Mouse (Mus musculus): ENCODE measurements around the gene Diablo. TPM values are rescaled to one million over a fixed set of nuclear protein-coding genes. Genes with fewer than 3 reads are reported as not detected.
A peak's percentile ranks its signal among the peaks of the same experiment; 100 is the strongest.

Diablo gene
- total and polyA plus RNA-seq, 3 experiments = 37.7 to 68.0 (median 58.7) TPM

- peak overlapping the region; percentile 11 to 39 (median 31) for H3K4me3 ChIP-seq (replicated peaks in 1 of 3; ENCODE audit: low read depth in 2 of 3, low read length in 2 of 3, poor library complexity in 1 of 3)
- in situ Hi-C loops (cut with MboI; ENCODE audit: low pct_ligation_motif_present, low pct_unique_long_range_greater_than_20kb, low sequenced_read_pairs) = no loop called here
- no peak for TF ChIP-seq ZMIZ1 (IDR thresholded peaks at IDR 0.05; ENCODE audit: low read depth, low read length)
- no peak for TF ChIP-seq RAD21 (IDR thresholded peaks at IDR 0.05; ENCODE audit: low read depth, low read length)
- TF ChIP-seq ELF1 (IDR thresholded peaks at IDR 0.05; ENCODE audit: low read depth, low read length) = peak; percentile 62
- TF ChIP-seq NRF1 (IDR thresholded peaks at IDR 0.05; ENCODE audit: low read depth, low read length) = no peak
- TF ChIP-seq MYC (IDR thresholded peaks at IDR 0.05; ENCODE audit: low read depth, low read length) = no peak
- TF ChIP-seq KAT2A (IDR thresholded peaks at IDR 0.05; ENCODE audit: insufficient replicate concordance, low read length) = 0 out of 2 replicates have a peak, but pooled peaks have one; percentile 12
- TF ChIP-seq POLR2A (IDR thresholded peaks at IDR 0.05; ENCODE audit: low read depth, low read length) = no peak
- no peak for TF ChIP-seq TCF12 (IDR thresholded peaks at IDR 0.05; ENCODE audit: low read depth, low read length)
- 0 out of 2 replicates have a peak, but pooled peaks have one; percentile 43 for TF ChIP-seq CHD1 (IDR thresholded peaks at IDR 0.05; ENCODE audit: low read depth, low read length)
- 0 out of 2 replicates have a peak, but pooled peaks have one; percentile 27 for TF ChIP-seq HCFC1 (IDR thresholded peaks at IDR 0.05; ENCODE audit: low read depth, low read length)
- no peak for TF ChIP-seq ZC3H11A (IDR thresholded peaks at IDR 0.05; ENCODE audit: low read depth, low read length)
- TF ChIP-seq CHD2 (IDR thresholded peaks at IDR 0.05; ENCODE audit: low read length) = 0 out of 2 replicates have a peak, but pooled peaks have one; percentile 45
- peak; percentile 77; the same call in 1 of the 2 replicates for TF ChIP-seq RCOR1 (conservative IDR thresholded peaks at IDR 0.05; ENCODE audit: low read depth, low read length)
- peak; percentile 20 for TF ChIP-seq EP300 (IDR thresholded peaks at IDR 0.05; ENCODE audit: low read length)
- TF ChIP-seq ZNF384 (IDR thresholded peaks at IDR 0.05; ENCODE audit: low read depth, low read length) = peak; percentile 37; the same call in 1 of the 2 replicates
- TF ChIP-seq ETS1 (conservative IDR thresholded peaks at IDR 0.05; ENCODE audit: low read depth, low read length) = peak; percentile 56
- TF ChIP-seq IRF4 (IDR thresholded peaks at IDR 0.05; ENCODE audit: low read depth, low read length) = peak; percentile 53; the same call in 1 of the 2 replicates
- TF ChIP-seq MEF2A (IDR thresholded peaks at IDR 0.05; ENCODE audit: borderline replicate concordance, low read depth, low read length) = peak; percentile 58
- TF ChIP-seq SIN3A (IDR thresholded peaks at IDR 0.05; ENCODE audit: low read length) = no peak
- dilution Hi-C loops (cut with MboI; ENCODE audit: extremely low pct_ligation_motif_present, extremely low pct_unique_long_range_greater_than_20kb, low sequenced_read_pairs) = no loop called here
- no peaks in the 10 kb centered on the region for H3K27me3 ChIP-seq (replicated peaks)
- peak overlapping the region; percentile 46 for H3K9ac ChIP-seq (ENCODE audit: insufficient read depth, low read depth)
- no peaks in the 10 kb centered on the region for H3K9me3 ChIP-seq (replicated peaks; ENCODE audit: low read length)
- no peaks in the 10 kb centered on the region for H3K36me3 ChIP-seq (replicated peaks in 1 of 2; ENCODE audit: control insufficient read depth in 1 of 2, insufficient read depth in 1 of 2, low read length in 1 of 2)
- no peaks in the 10 kb centered on the region for H3K79me2 ChIP-seq (replicated peaks; ENCODE audit: control insufficient read depth, extremely low read depth, insufficient read depth, poor library complexity, severe bottlenecking)
- peak overlapping the region; percentile 24; the same call in 1 of the 2 replicates for H3K27ac ChIP-seq (ENCODE audit: insufficient read depth, low read depth)
- peak overlapping the region; percentile 80 for H3K4me2 ChIP-seq (ENCODE audit: insufficient read depth, low read depth, poor library complexity, severe bottlenecking)
- peaks cover 5 to 22% of the 10 kb centered on the region in 2 experiments for H3K4me1 ChIP-seq (ENCODE audit: control insufficient read depth in 1 of 2, insufficient read depth in 2 of 2)
- DNase-seq (ENCODE audit: extremely low read depth) = peak; percentile 40
Observed at GRCm38 (mm10) chr5:123470784-123471400, 53.1 kb downstream of the Diablo start.

- no peaks in the 10 kb centered on the region for H3K27me3 ChIP-seq (replicated peaks)
- H3K36me3 ChIP-seq (replicated peaks in 1 of 2; ENCODE audit: control insufficient read depth in 1 of 2, insufficient read depth in 1 of 2, low read length in 1 of 2) = no peaks in the 10 kb centered on the region
- no peak overlapping the region for H3K4me3 ChIP-seq (replicated peaks in 1 of 3; ENCODE audit: low read depth in 2 of 3, low read length in 2 of 3, poor library complexity in 1 of 3)
- dilution Hi-C loops (cut with MboI; ENCODE audit: extremely low pct_ligation_motif_present, extremely low pct_unique_long_range_greater_than_20kb, low sequenced_read_pairs) (no loop called here), in situ Hi-C loops (cut with MboI; ENCODE audit: low pct_ligation_motif_present, low pct_unique_long_range_greater_than_20kb, low sequenced_read_pairs) (no loop called here)
- H3K27ac ChIP-seq (ENCODE audit: insufficient read depth, low read depth) = no peak overlapping the region
- H3K9me3 ChIP-seq (replicated peaks; ENCODE audit: low read length) = no peaks in the 10 kb centered on the region
- H3K79me2 ChIP-seq (replicated peaks; ENCODE audit: control insufficient read depth, extremely low read depth, insufficient read depth, poor library complexity, severe bottlenecking) = no peaks in the 10 kb centered on the region
- H3K9ac ChIP-seq (ENCODE audit: insufficient read depth, low read depth) = no peak overlapping the region
- H3K4me1 ChIP-seq (ENCODE audit: control insufficient read depth in 1 of 2, insufficient read depth in 2 of 2) = peaks cover 6 to 18% of the 10 kb centered on the region in 2 experiments
- H3K4me2 ChIP-seq (ENCODE audit: insufficient read depth, low read depth, poor library complexity, severe bottlenecking) = no peak overlapping the region
- DNase-seq (ENCODE audit: extremely low read depth) = no peak
- TF ChIP-seq ETS1 (conservative IDR thresholded peaks at IDR 0.05; ENCODE audit: low read depth, low read length) = peak; percentile 98
- no peak for TF ChIP-seq MAFK (IDR thresholded peaks at IDR 0.05; ENCODE audit: insufficient replicate concordance, low read length)
Observed at GRCm38 (mm10) chr5:123464638-123465037, 59.3 kb downstream of the Diablo start.
